Mouse (Mus musculus): ENCODE results near the gene Txndc8.

DNA sequence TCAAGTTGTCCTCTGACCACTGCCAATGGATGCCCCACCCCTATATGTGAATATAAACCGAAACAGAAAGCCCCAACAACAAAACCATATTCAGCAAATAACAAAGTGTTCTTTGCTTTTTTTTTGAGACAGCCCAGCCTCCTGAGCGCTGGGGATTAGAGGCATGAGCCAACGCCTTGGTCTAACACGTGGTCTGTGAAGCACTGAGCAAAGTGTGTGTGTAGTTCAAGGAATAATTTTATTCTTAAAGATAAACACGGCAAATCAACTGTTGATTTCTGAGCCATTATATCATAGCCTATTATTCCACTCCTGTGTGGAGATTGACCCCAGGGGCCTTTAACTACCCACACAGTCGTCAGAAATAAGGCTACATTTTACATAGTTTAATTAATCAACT is 54.3 kb downstream of the Txndc8 start:
- TF ChIP-seq POLR2A (IDR thresholded peaks at IDR 0.05; ENCODE audit: insufficient read depth, low read length) = no peak
- no peak for TF ChIP-seq CTCF (IDR thresholded peaks at IDR 0.05; ENCODE audit: low read depth, low read length)
